Mouse (Mus musculus) retina, embryonic 14.5 days (tissue): ENCODE measurements at regions not wholly inside any gene's neighbourhood (a gene's known extent, or its start where the extent isn't known, plus 50 kb on each side); places are given as distances from the start of the nearest gene placed in this dataset.

ENCODE experiments used
- DNase-seq: peaks from one replicate; pipeline ENCODE4 v3.0.0-alpha.2; 2015; ENCODE audit warnings: low spot score

- DNase-seq, result no peak
Observed at GRCm38 (mm10) chr13:37503898-37504297, 158.9 kb downstream of the Ly86 start.

GRCm38 (mm10) chr13:37504373-37504772 lies 159.4 kb downstream of the Ly86 start:
- peak; percentile 84 for DNase-seq

- DNase-seq, result peak; percentile 66
Observed at GRCm38 (mm10) chr13:37505617-37506016, 160.6 kb downstream of the Ly86 start.

- no peak for DNase-seq
Observed at GRCm38 (mm10) chr13:37506046-37506445, 161.0 kb downstream of the Ly86 start.

- DNase-seq, result no peak
Observed at GRCm38 (mm10) chr13:37506701-37507100, 161.7 kb downstream of the Ly86 start.

GRCm38 (mm10) chr13:37507146-37507545 lies 162.1 kb downstream of the Ly86 start:
- no peak for DNase-seq

GRCm38 (mm10) chr13:37508385-37509351 lies 163.7 kb downstream of the Ly86 start:
- peak; percentile 17 for DNase-seq

GRCm38 (mm10) chr13:37509352-37509851 lies 164.4 kb downstream of the Ly86 start:
- DNase-seq, result peak; percentile 64

GRCm38 (mm10) chr13:37510511-37510910 lies 165.5 kb downstream of the Ly86 start:
- DNase-seq, result no peak

- DNase-seq, result no peak
Observed at GRCm38 (mm10) chr13:37511006-37511405, 166.0 kb downstream of the Ly86 start.

- no peak for DNase-seq
Observed at GRCm38 (mm10) chr13:37511406-37511805, 166.4 kb downstream of the Ly86 start.

GRCm38 (mm10) chr13:37512781-37513180 lies 167.8 kb downstream of the Ly86 start:
- no peak for DNase-seq

GRCm38 (mm10) chr13:37513206-37513904 lies 168.3 kb downstream of the Ly86 start:
- no peak for DNase-seq

GRCm38 (mm10) chr13:37513905-37514607 lies 169.0 kb downstream of the Ly86 start:
- DNase-seq, result peak; percentile 74

GRCm38 (mm10) chr13:37514641-37515305 lies 169.8 kb downstream of the Ly86 start:
- DNase-seq, result no peak

- peak; percentile 32 for DNase-seq
Observed at GRCm38 (mm10) chr13:37517055-37517807, 172.2 kb downstream of the Ly86 start.

GRCm38 (mm10) chr13:37519948-37520347 lies 174.9 kb downstream of the Ly86 start:
- DNase-seq, result peak; percentile 59

- no peak for DNase-seq
Observed at GRCm38 (mm10) chr13:37525097-37525726, 180.2 kb downstream of the Ly86 start.

- DNase-seq, result no peak
Observed at GRCm38 (mm10) chr13:37526102-37526501, 181.1 kb downstream of the Ly86 start.

GRCm38 (mm10) chr13:37528380-37528779 lies 183.4 kb downstream of the Ly86 start:
- no peak for DNase-seq
